Mouse (Mus musculus) kidney, adult 2 months (tissue): ENCODE data around the gene Retreg3. TPM values are rescaled to one million over a fixed set of nuclear protein-coding genes. Genes with fewer than 3 reads are reported as not detected.

Experiments
- DNase-seq: peaks from one replicate; pipeline ENCODE4 v3.0.0; 2021
- H3K27ac ChIP-seq: fragments of 200-500 bp; 2 replicates; pipeline ENCODE4 v1.5.1; 2012; ENCODE audit warnings: low read depth, low read length, control low read depth, inconsistent platforms; ENCODE audit not compliant: insufficient read depth
- H3K27me3 ChIP-seq: fragments of 200-500 bp; replicated peaks from 2 replicates; pipeline ENCODE4 v1.6.1; 2012; ENCODE audit warnings: mild to moderate bottlenecking, moderate library complexity, low read length, inconsistent platforms; ENCODE audit not compliant: control insufficient read depth, insufficient read depth
- H3K36me3 ChIP-seq: fragments of 200-500 bp; 2 replicates; pipeline ENCODE4 v1.6.1; 2012; ENCODE audit warnings: mild to moderate bottlenecking, moderate library complexity, low read length, inconsistent platforms; ENCODE audit not compliant: control insufficient read depth, insufficient read depth
- H3K4me1 ChIP-seq: fragments of 200-500 bp; 2 replicates; pipeline ENCODE4 v1.6.1; 2011; ENCODE audit warnings: low read length; ENCODE audit not compliant: control insufficient read depth, insufficient read depth
- H3K4me3 ChIP-seq: fragments of 200-500 bp; 2 replicates; pipeline ENCODE4 v1.5.1; 2011; ENCODE audit warnings: mild to moderate bottlenecking, low read depth, low read length, control low read depth; ENCODE audit not compliant: insufficient read depth
- CTCF ChIP-seq: fragments of 200-500 bp; conservative IDR thresholded peaks from 2 replicates; pipeline ENCODE4 v1.5.1; 2011; ENCODE audit warnings: low read depth, mild to moderate bottlenecking, control low read depth, low read length, moderate library complexity, mixed read lengths; ENCODE audit not compliant: insufficient read depth, insufficient read length
- POLR2A ChIP-seq: fragments of 200-500 bp; IDR thresholded peaks from one replicate; pipeline ENCODE4 v1.6.1; 2011; ENCODE audit warnings: low read depth, low read length, control low read depth
- WGBS: fragments of 180-500 bp; shearing (Covaris S2); methylation state at CpG from one replicate; pipeline ENCODE4 v1.1.7; 2018; 5-methylcytosine and 5-hydroxymethylcytosine counted together
- polyA plus RNA-seq: library from polyadenylated mRNA; depleted of rRNA; stranded (reverse); fragments of >200 nt; gene quantifications from 2 replicates; pipeline ENCODE4 v1.2.3, GENCODE M21; 2012

Retreg3 gene
- polyA plus RNA-seq, 1 experiment, result 60.0 TPM

DNA sequence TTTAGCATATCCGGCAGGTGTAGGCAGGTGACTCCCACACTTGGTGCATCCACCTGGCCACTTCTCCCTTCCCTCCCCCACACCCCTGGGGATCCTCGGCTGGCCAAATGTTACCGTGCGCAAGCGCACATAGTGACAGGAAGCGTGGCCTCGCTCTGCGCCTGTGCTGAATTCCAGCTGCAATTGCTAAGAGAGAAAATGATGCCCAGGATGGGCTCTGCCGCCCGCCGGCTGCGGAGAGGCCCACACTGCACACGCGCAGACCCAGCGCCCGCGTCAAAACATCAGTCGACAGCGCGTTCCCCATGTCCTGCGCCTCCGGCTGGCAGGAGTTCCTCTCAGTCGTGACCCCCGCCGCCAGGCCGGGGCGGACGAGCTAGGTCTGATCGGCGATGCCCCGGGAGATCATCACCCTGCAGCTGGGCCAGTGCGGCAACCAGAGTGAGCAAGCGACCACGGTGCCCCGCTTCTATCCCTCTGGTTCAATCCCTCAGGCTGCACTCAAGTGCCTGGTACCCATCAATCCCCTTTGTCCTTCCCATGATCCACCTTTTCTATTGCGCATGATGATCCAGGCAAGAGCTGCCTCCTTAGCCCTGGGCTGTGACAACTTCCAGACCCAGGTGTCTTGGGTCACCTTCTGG, 36.2 kb upstream of the Retreg3 start, which contains the start of gene Tubg2:
Tubg2 (plus strand) TSS at position 180 of the 644 bp plus-strand sequence.
- no peaks in the 10 kb centered on the region for H3K27me3 ChIP-seq
- no peak within 1 kb of the TSS for H3K27ac ChIP-seq
- 0 out of 2 replicates have a peak, but pooled peaks cover 3% of the 10 kb centered on the region for H3K4me1 ChIP-seq
- WGBS, result 5% methylated on average over 36 of the region's 36 CpGs
- peak; percentile 64 for DNase-seq
- peak within 1 kb of the TSS; percentile 32; the same call in 1 of the 2 replicates for H3K4me3 ChIP-seq
- no peak for TF ChIP-seq CTCF
- TF ChIP-seq POLR2A, result no peak
- no peaks in the 10 kb centered on the region for H3K36me3 ChIP-seq

DNA sequence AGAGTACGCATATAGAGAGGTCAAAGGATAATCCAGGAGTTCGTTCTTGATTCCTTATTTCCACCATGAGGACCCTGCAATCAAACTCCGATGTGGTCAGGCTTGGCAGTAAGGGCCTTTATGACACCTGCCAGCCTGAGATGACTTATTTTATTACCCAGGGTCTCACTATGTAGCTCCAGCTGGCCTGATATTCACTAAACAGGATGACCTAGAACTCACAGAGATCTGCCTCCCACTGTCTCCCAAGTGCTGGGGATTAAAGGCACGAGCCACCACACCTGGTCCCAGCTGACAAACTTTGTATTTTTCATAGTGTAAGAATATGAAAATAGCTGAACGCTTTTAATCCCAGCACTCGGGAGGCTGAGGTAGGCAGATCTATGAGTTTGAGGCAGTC, 35.5 kb upstream of the Retreg3 start:
- Histone ChIP-seq H3K4me3 (no peak overlapping the region), H3K27ac (no peak overlapping the region), H3K4me1 (0 out of 2 replicates have a peak, but pooled peaks cover 3% of the 10 kb centered on the region), H3K27me3 (no peaks in the 10 kb centered on the region), H3K36me3 (no peaks in the 10 kb centered on the region)
- no peak for TF ChIP-seq CTCF
- no peak for TF ChIP-seq POLR2A
- no peak for DNase-seq
- 83% methylated on average over 6 of the region's 6 CpGs for WGBS

GRCm38 (mm10) chr11:101154648-101155047, 35.0 kb upstream of the Retreg3 start:
- Histone ChIP-seq H3K27ac (no peak overlapping the region), H3K4me3 (no peak overlapping the region), H3K36me3 (no peaks in the 10 kb centered on the region), H3K27me3 (no peaks in the 10 kb centered on the region), H3K4me1 (0 out of 2 replicates have a peak, but pooled peaks cover 3% of the 10 kb centered on the region)
- TF ChIP-seq POLR2A (no peak), CTCF (no peak)
- DNase-seq, result no peak

DNA sequence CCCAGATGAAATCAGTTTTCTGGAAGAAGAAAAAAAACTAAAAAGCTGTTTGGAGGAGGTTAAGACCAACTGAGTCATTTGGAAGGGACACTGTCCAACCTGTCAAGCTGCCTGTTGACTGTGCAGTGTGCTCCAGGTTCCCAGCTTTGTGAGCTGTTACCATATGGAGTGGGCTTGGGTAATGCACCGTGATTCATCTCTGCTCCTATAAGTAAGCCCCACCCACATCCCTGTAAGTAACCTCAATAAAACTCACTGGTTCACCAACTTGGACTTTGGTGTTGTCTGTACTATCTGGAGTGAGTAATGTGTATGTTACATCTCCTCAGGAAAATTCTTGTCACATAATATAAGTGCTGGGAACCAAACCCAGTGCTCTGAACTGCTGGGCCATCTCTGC, 33.1 kb upstream of the Retreg3 start:
- no peaks in the 10 kb centered on the region for H3K27me3 ChIP-seq
- H3K4me3 ChIP-seq, result no peak overlapping the region
- TF ChIP-seq POLR2A, result no peak
- no peak for TF ChIP-seq CTCF
- no peak overlapping the region for H3K27ac ChIP-seq
- 0 out of 2 replicates have a peak, but pooled peaks cover 3% of the 10 kb centered on the region for H3K4me1 ChIP-seq
- H3K36me3 ChIP-seq, result no peaks in the 10 kb centered on the region
- WGBS, result 77% methylated on average over 1 of the region's 1 CpGs
- DNase-seq, result no peak

DNA sequence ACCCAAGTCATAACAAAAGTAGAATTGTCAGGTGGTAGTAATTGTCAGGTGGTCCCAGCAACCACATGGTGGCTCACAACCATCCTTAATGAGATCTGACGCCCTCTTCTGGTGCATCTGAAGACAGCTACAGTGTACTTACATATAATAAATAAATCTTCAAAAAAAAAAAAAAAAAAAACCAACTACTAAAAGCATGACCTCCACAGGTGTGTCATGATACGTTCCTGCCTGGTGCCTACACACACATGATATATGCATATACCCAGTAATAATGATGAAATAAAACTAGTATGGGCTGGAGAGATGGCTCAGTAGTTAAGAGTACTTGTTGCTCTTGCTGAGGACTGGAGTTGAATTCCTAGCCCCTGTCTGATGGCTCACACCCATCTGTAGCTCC, 31.4 kb upstream of the Retreg3 start:
- WGBS, result 62% methylated on average over 2 of the region's 2 CpGs
- Histone ChIP-seq H3K27ac (no peak overlapping the region), H3K4me3 (no peak overlapping the region), H3K4me1 (0 out of 2 replicates have a peak, but pooled peaks cover 2% of the 10 kb centered on the region), H3K36me3 (no peaks in the 10 kb centered on the region), H3K27me3 (no peaks in the 10 kb centered on the region)
- no peak for DNase-seq
- TF ChIP-seq POLR2A, result no peak
- TF ChIP-seq CTCF, result no peak

- H3K4me3 ChIP-seq, result no peak overlapping the region
- H3K27me3 ChIP-seq, result no peaks in the 10 kb centered on the region
- no peak for DNase-seq
- H3K4me1 ChIP-seq, result no peaks in the 10 kb centered on the region
- no peaks in the 10 kb centered on the region for H3K36me3 ChIP-seq
- no peak for TF ChIP-seq POLR2A
- no peak for TF ChIP-seq CTCF
- 51% methylated on average over 9 of the region's 9 CpGs for WGBS
- no peak overlapping the region for H3K27ac ChIP-seq
Measured at GRCm38 (mm10) chr11:101149178-101150105, 29.7 kb upstream of the Retreg3 start.

GRCm38 (mm10) chr11:101148751-101149150, 29.1 kb upstream of the Retreg3 start:
- H3K4me3 ChIP-seq, result no peak overlapping the region
- DNase-seq, result no peak
- no peaks in the 10 kb centered on the region for H3K27me3 ChIP-seq
- WGBS, result 62% methylated on average over 10 of the region's 10 CpGs
- no peaks in the 10 kb centered on the region for H3K4me1 ChIP-seq
- TF ChIP-seq CTCF, result no peak
- no peak for TF ChIP-seq POLR2A
- H3K36me3 ChIP-seq, result no peaks in the 10 kb centered on the region
- no peak overlapping the region for H3K27ac ChIP-seq
